Mouse (Mus musculus) embryonic facial prominence, embryonic 12.5 days (tissue): ENCODE data around the gene Twnk. TPM values are rescaled to one million over a fixed set of nuclear protein-coding genes. Genes with fewer than 3 reads are reported as not detected.

Source experiments
- ATAC-seq: fragments of 200-750 bp; cut with Nextera tagmentation; 2 replicates; pipeline ENCODE4 v1.8.0; 2017; ENCODE audit not compliant: insufficient number of reproducible peaks, insufficient read depth, low FRiP score, low TSS enrichment
- H3K27ac ChIP-seq: fragments of 300-500 bp; sonication (generic); 2 replicates; pipeline ENCODE4 v1.5.1; 2016; ENCODE audit warnings: mild to moderate bottlenecking
- H3K27me3 ChIP-seq: fragments of 300-500 bp; sonication (generic); 2 replicates; pipeline ENCODE4 v1.6.1; 2016; ENCODE audit warnings: mild to moderate bottlenecking, moderate library complexity
- H3K36me3 ChIP-seq: fragments of 300-500 bp; sonication (generic); 2 replicates; pipeline ENCODE4 v1.6.1; 2016; ENCODE audit warnings: mild to moderate bottlenecking
- H3K4me1 ChIP-seq: fragments of 300-500 bp; sonication (generic); 2 replicates; pipeline ENCODE4 v1.6.1; 2016
- H3K4me2 ChIP-seq: fragments of 300-500 bp; sonication (generic); replicated peaks from 2 replicates; pipeline ENCODE4 v1.6.1; 2016; ENCODE audit warnings: mild to moderate bottlenecking, moderate library complexity
- H3K4me3 ChIP-seq: fragments of 300-500 bp; sonication (generic); 2 replicates; pipeline ENCODE4 v1.5.1; 2016; ENCODE audit warnings: mild to moderate bottlenecking
- H3K9ac ChIP-seq: fragments of 300-500 bp; sonication (generic); 2 replicates; pipeline ENCODE4 v1.6.1; 2016; ENCODE audit warnings: mild to moderate bottlenecking, moderate library complexity
- H3K9me3 ChIP-seq: fragments of 300-500 bp; sonication (generic); 2 replicates; pipeline ENCODE4 v1.6.1; 2016; ENCODE audit warnings: mild to moderate bottlenecking, moderate library complexity
- WGBS: fragments of 180-500 bp; shearing (Covaris S2); methylation state at CpG from one replicate; pipeline ENCODE4 v1.1.7; 2016; 5-methylcytosine and 5-hydroxymethylcytosine counted together
- polyA plus RNA-seq: library from polyadenylated mRNA; unstranded; fragments of >200 nt; fragmentation: Nextera tagmentation; extraction: Ambion mirVana; gene quantifications from 2 replicates; pipeline ENCODE4 v1.2.1, GENCODE M21; 2016

Gene Twnk
- polyA plus RNA-seq, 1 experiment from 2014 or later: 29.1 TPM

GRCm38 (mm10) chr19:45016341-45017215 lies 11.1 kb downstream of the Twnk start:
- Histone ChIP-seq H3K36me3 (peaks cover 13% of the 10 kb centered on the region), H3K9me3 (no peaks in the 10 kb centered on the region), H3K4me3 (peak overlapping the region; percentile 74), H3K27ac (peak overlapping the region; percentile 99), H3K4me1 (peaks cover 67% of the 10 kb centered on the region), H3K27me3 (no peaks in the 10 kb centered on the region), H3K4me2 (peak overlapping the region; percentile 96), H3K9ac (peak overlapping the region; percentile 90)
- peak; percentile 24 for ATAC-seq
- under 1% methylated on average over 16 of the region's 18 CpGs for WGBS

- peaks cover 67% of the 10 kb centered on the region for H3K4me1 ChIP-seq
- WGBS: 0% methylated on average over 14 of the region's 27 CpGs
- H3K36me3 ChIP-seq: peaks cover 12% of the 10 kb centered on the region
- no peaks in the 10 kb centered on the region for H3K27me3 ChIP-seq
- peak overlapping the region; percentile 74 for H3K4me3 ChIP-seq
- no peaks in the 10 kb centered on the region for H3K9me3 ChIP-seq
- ATAC-seq: peak; percentile 3; the same call in 1 of the 2 replicates
- H3K9ac ChIP-seq: peak overlapping the region; percentile 90
- peak overlapping the region; percentile 99 for H3K27ac ChIP-seq
- H3K4me2 ChIP-seq: peak overlapping the region; percentile 96
Observed at GRCm38 (mm10) chr19:45017216-45017771, 11.8 kb downstream of the Twnk start.

- Histone ChIP-seq H3K9me3 (no peaks in the 10 kb centered on the region), H3K4me1 (peaks cover 62% of the 10 kb centered on the region), H3K27me3 (no peaks in the 10 kb centered on the region), H3K36me3 (peaks cover 16% of the 10 kb centered on the region), H3K4me2 (peak overlapping the region; percentile 96), H3K9ac (peak overlapping the region; percentile 90), H3K27ac (peak overlapping the region; percentile 99), H3K4me3 (peak overlapping the region; percentile 74)
- under 1% methylated on average over 48 of the region's 48 CpGs for WGBS
- ATAC-seq: peak; percentile 41
Observed at GRCm38 (mm10) chr19:45017909-45018308, 12.4 kb downstream of the Twnk start.

- H3K4me3 ChIP-seq: peak overlapping the region; percentile 74
- no peaks in the 10 kb centered on the region for H3K27me3 ChIP-seq
- WGBS: 0% methylated on average over 13 of the region's 13 CpGs
- no peaks in the 10 kb centered on the region for H3K9me3 ChIP-seq
- H3K4me1 ChIP-seq: peaks cover 57% of the 10 kb centered on the region
- no peak for ATAC-seq
- H3K9ac ChIP-seq: peak overlapping the region; percentile 90
- H3K36me3 ChIP-seq: peaks cover 18% of the 10 kb centered on the region
- H3K27ac ChIP-seq: peak overlapping the region; percentile 99
- peak overlapping the region; percentile 96 for H3K4me2 ChIP-seq
Observed at GRCm38 (mm10) chr19:45018351-45018831, 12.9 kb downstream of the Twnk start.

GRCm38 (mm10) chr19:45020348-45020747 lies 14.9 kb downstream of the Twnk start:
- Histone ChIP-seq H3K4me3 (0 out of 2 replicates have a peak overlapping the region, but pooled peaks have one; percentile 1), H3K9ac (0 out of 2 replicates have a peak overlapping the region, but pooled peaks have one; percentile 44), H3K4me1 (peaks cover 40% of the 10 kb centered on the region), H3K27me3 (no peaks in the 10 kb centered on the region), H3K9me3 (no peaks in the 10 kb centered on the region), H3K36me3 (peaks cover 36% of the 10 kb centered on the region), H3K27ac (no peak overlapping the region), H3K4me2 (peak overlapping the region; percentile 27)
- ATAC-seq: no peak
- 60% methylated on average over 6 of the region's 6 CpGs for WGBS

- Histone ChIP-seq H3K4me2 (peak overlapping the region; percentile 19; the same call in 1 of the 2 replicates), H3K36me3 (peaks cover 46% of the 10 kb centered on the region), H3K27ac (no peak overlapping the region), H3K27me3 (no peaks in the 10 kb centered on the region), H3K9me3 (no peaks in the 10 kb centered on the region), H3K4me3 (peak overlapping the region; percentile 4; the same call in 1 of the 2 replicates), H3K4me1 (peaks cover 37% of the 10 kb centered on the region), H3K9ac (peak overlapping the region; percentile 44; the same call in 1 of the 2 replicates)
- ATAC-seq: no peak
- WGBS: 91% methylated on average over 15 of the region's 15 CpGs
Observed at GRCm38 (mm10) chr19:45021362-45021761, 15.9 kb downstream of the Twnk start.

GRCm38 (mm10) chr19:45023993-45024392 lies 18.5 kb downstream of the Twnk start:
- H3K4me2 ChIP-seq: no peak overlapping the region
- H3K4me3 ChIP-seq: no peak overlapping the region
- no peak overlapping the region for H3K27ac ChIP-seq
- H3K36me3 ChIP-seq: peaks cover 71% of the 10 kb centered on the region
- no peak for ATAC-seq
- H3K9ac ChIP-seq: no peak overlapping the region
- peaks cover 28% of the 10 kb centered on the region for H3K4me1 ChIP-seq
- H3K27me3 ChIP-seq: no peaks in the 10 kb centered on the region
- no peaks in the 10 kb centered on the region for H3K9me3 ChIP-seq
- WGBS: 86% methylated on average over 11 of the region's 11 CpGs

GRCm38 (mm10) chr19:45024775-45025174 lies 19.3 kb downstream of the Twnk start:
- peaks cover 76% of the 10 kb centered on the region for H3K36me3 ChIP-seq
- peaks cover 20% of the 10 kb centered on the region for H3K4me1 ChIP-seq
- H3K27ac ChIP-seq: no peak overlapping the region

GRCm38 (mm10) chr19:45025937-45026568 lies 20.6 kb downstream of the Twnk start:
- H3K36me3 ChIP-seq: peaks cover 76% of the 10 kb centered on the region
- H3K4me3 ChIP-seq: no peak overlapping the region
- no peaks in the 10 kb centered on the region for H3K9me3 ChIP-seq
- no peak for ATAC-seq
- WGBS: 80% methylated on average over 37 of the region's 37 CpGs
- no peak overlapping the region for H3K9ac ChIP-seq
- no peak overlapping the region for H3K4me2 ChIP-seq
- no peaks in the 10 kb centered on the region for H3K27me3 ChIP-seq
- peaks cover 11% of the 10 kb centered on the region for H3K4me1 ChIP-seq
- no peak overlapping the region for H3K27ac ChIP-seq

More at GRCm38 (mm10) chr19:45024775-45025174, 19.3 kb downstream of the Twnk start:
- H3K9ac ChIP-seq: no peak overlapping the region
- no peak overlapping the region for H3K4me2 ChIP-seq
- H3K27me3 ChIP-seq: no peaks in the 10 kb centered on the region
- no peak overlapping the region for H3K4me3 ChIP-seq
- 91% methylated on average over 20 of the region's 20 CpGs for WGBS
- no peak for ATAC-seq
- no peaks in the 10 kb centered on the region for H3K9me3 ChIP-seq

- H3K4me1 ChIP-seq: peaks cover 10% of the 10 kb centered on the region; the same call in 1 of the 2 replicates
- ATAC-seq: no peak
- H3K4me3 ChIP-seq: no peak overlapping the region
- no peaks in the 10 kb centered on the region for H3K9me3 ChIP-seq
- H3K27ac ChIP-seq: no peak overlapping the region
- 76% methylated on average over 6 of the region's 6 CpGs for WGBS
- H3K4me2 ChIP-seq: no peak overlapping the region
- no peak overlapping the region for H3K9ac ChIP-seq
- peaks cover 65% of the 10 kb centered on the region for H3K36me3 ChIP-seq
- H3K27me3 ChIP-seq: no peaks in the 10 kb centered on the region
Observed at GRCm38 (mm10) chr19:45026958-45027670, 21.7 kb downstream of the Twnk start.

- Histone ChIP-seq H3K36me3 (peaks cover 60% of the 10 kb centered on the region), H3K4me3 (no peak overlapping the region), H3K27me3 (no peaks in the 10 kb centered on the region), H3K4me2 (no peak overlapping the region), H3K9me3 (no peaks in the 10 kb centered on the region), H3K27ac (no peak overlapping the region), H3K4me1 (peaks cover 10% of the 10 kb centered on the region; the same call in 1 of the 2 replicates), H3K9ac (no peak overlapping the region)
- WGBS: 65% methylated on average over 6 of the region's 6 CpGs
- ATAC-seq: no peak
Observed at GRCm38 (mm10) chr19:45027848-45028247, 22.4 kb downstream of the Twnk start.
